ENCODE assay signal across 8 mouse cellular contexts in the genomic region with DNA sequence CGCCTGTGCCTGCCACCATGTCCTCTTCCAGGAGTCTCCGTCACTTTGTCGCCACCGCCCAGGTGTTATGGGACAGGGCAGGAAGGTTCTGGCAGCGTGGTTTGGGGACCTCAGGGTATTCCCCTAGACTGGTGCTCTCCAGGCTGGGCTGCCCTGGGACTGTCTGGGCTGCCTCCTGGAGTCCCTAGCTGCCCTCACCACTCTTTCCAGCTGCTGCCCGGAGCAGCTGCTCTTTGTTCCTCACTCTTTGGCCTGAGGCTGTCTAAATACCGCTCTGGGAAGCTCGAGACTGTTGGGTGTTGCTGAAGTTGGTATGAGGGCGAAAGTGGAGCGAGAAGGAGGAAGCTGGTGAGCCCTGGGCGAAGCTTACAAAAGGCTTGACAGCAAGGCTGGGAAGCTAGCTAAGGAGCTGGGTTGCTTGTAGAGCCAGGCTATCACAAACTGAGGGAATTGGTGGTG. TPM values are rescaled to one million over a fixed set of nuclear protein-coding genes. Genes with fewer than 3 reads are reported as not detected.
DNase-seq lines count a peak whose midpoint lies in the region; ATAC-seq lines count a peak whose summit lies in the region.

No protein-coding gene starts in this region.

- H3K4me1 ChIP-seq in embryonic facial prominence, embryonic 14.5 days (ENCODE audit: control insufficient read depth, insufficient read depth, low read length): peaks cover 16% of the 10 kb centered on the region
- peaks cover 29% of the 10 kb centered on the region for H3K4me1 ChIP-seq in limb, embryonic 13.5 days
- H3K4me1 ChIP-seq in midbrain, embryonic 12.5 days: peaks cover 22% of the 10 kb centered on the region

- peak overlapping the region; percentile 97 for H3K4me2 ChIP-seq in embryonic facial prominence, embryonic 14.5 days (ENCODE audit: low read depth, low read length)
- H3K4me2 ChIP-seq in limb, embryonic 13.5 days (replicated peaks): peak overlapping the region; percentile 96
- peak overlapping the region; percentile 74 for H3K4me2 ChIP-seq in midbrain, embryonic 12.5 days (replicated peaks)

- peak; percentile 63; the same call in 1 of the 2 replicates for ATAC-seq in embryonic facial prominence, embryonic 14.5 days (ENCODE audit: low read depth)
- peak; percentile 14 to 40 for ATAC-seq in hematopoietic stem cell, adult 5-6 weeks (replicated peaks in 1 of 2; ENCODE audit: insufficient read depth in 1 of 2, low FRiP score in 2 of 2, low TSS enrichment in 1 of 2, low read depth in 1 of 2, poor library complexity in 2 of 2, severe bottlenecking in 2 of 2)
- ATAC-seq in limb, embryonic 13.5 days (ENCODE audit: low FRiP score, low read depth): peak; percentile 79
- peak; percentile 57 for ATAC-seq in midbrain, embryonic 12.5 days (ENCODE audit: low FRiP score, low read depth)

- no peaks in the 10 kb centered on the region for H3K36me3 ChIP-seq in embryonic facial prominence, embryonic 14.5 days (ENCODE audit: control insufficient read depth, insufficient read depth, low read length)
- H3K36me3 ChIP-seq in limb, embryonic 13.5 days: no peaks in the 10 kb centered on the region
- H3K36me3 ChIP-seq in midbrain, embryonic 12.5 days: peaks cover 13% of the 10 kb centered on the region; the same call in 1 of the 2 replicates

- H3K9me3 ChIP-seq in embryonic facial prominence, embryonic 14.5 days (ENCODE audit: control insufficient read depth, low read length): no peaks in the 10 kb centered on the region
- no peaks in the 10 kb centered on the region for H3K9me3 ChIP-seq in limb, embryonic 13.5 days
- no peaks in the 10 kb centered on the region for H3K9me3 ChIP-seq in midbrain, embryonic 12.5 days

- peak; percentile 51 for DNase-seq in adrenal gland, postnatal 14 days
- no peak for DNase-seq in adrenal gland, adult 8-10 months
- DNase-seq in embryonic facial prominence, embryonic 14.5 days (ENCODE audit: low spot score): peak; percentile 65
- no peak for DNase-seq in adipocyte (ENCODE audit: low spot score)
- DNase-seq in cerebellum, adult 9-10 months: no peak

- H3K9ac ChIP-seq in embryonic facial prominence, embryonic 14.5 days (ENCODE audit: low read depth, low read length): peak overlapping the region; percentile 75
- H3K9ac ChIP-seq in limb, embryonic 13.5 days: peak overlapping the region; percentile 82
- H3K9ac ChIP-seq in midbrain, embryonic 12.5 days (replicated peaks): peak overlapping the region; percentile 47; the same call in 1 of the 2 replicates

- H3K27me3 ChIP-seq in embryonic facial prominence, embryonic 14.5 days (replicated peaks; ENCODE audit: control insufficient read depth, insufficient read depth, low read length): no peaks in the 10 kb centered on the region
- peaks cover 3% of the 10 kb centered on the region; the same call in 1 of the 2 replicates for H3K27me3 ChIP-seq in limb, embryonic 13.5 days
- no peaks in the 10 kb centered on the region; the same call in 1 of the 2 replicates for H3K27me3 ChIP-seq in midbrain, embryonic 12.5 days

- 17% methylated on average over 11 of the region's 11 CpGs for WGBS in embryonic facial prominence, embryonic 14.5 days
- WGBS in limb, embryonic 13.5 days: 13% methylated on average over 11 of the region's 11 CpGs
- 46% methylated on average over 11 of the region's 11 CpGs for WGBS in midbrain, embryonic 12.5 days

- H3K27ac ChIP-seq in embryonic facial prominence, embryonic 14.5 days (replicated peaks; ENCODE audit: low read depth, low read length): peak overlapping the region; percentile 52; the same call in 1 of the 2 replicates
- H3K27ac ChIP-seq in limb, embryonic 13.5 days: peak overlapping the region; percentile 63; the same call in 1 of the 2 replicates
- no peak overlapping the region for H3K27ac ChIP-seq in midbrain, embryonic 12.5 days (replicated peaks)

- H3K4me3 ChIP-seq in embryonic facial prominence, embryonic 14.5 days (ENCODE audit: low read depth, low read length): peak overlapping the region; percentile 58
- H3K4me3 ChIP-seq in limb, embryonic 13.5 days: peak overlapping the region; percentile 59
- peak overlapping the region; percentile 38 for H3K4me3 ChIP-seq in midbrain, embryonic 12.5 days

RNA-seq across cellular contexts. Expression of a gene that starts 32.7 kb away (rescaled TPM):
- 85.6 and 87.9 TPM in 2 replicates for total RNA-seq in adrenal gland, postnatal 14 days (2021)
- total RNA-seq in adrenal gland, adult 8-10 months (2022): 100 to 1,000 TPM; 129 to 144 (median 136) TPM
- 14.9 and 16.7 TPM in 2 replicates for polyA plus RNA-seq in embryonic facial prominence, embryonic 14.5 days (2014; fragmentation: Nextera tagmentation; extraction: Ambion mirVana)
- 23.8 and 25.3 TPM in 2 replicates for total RNA-seq in hematopoietic stem cell, adult 5-6 weeks (2017)
- 16.2 and 17.0 TPM in 2 replicates for polyA plus RNA-seq in limb, embryonic 13.5 days (2015; fragmentation: Nextera tagmentation; extraction: Ambion mirVana)
- 34.7 and 35.7 TPM in 2 replicates for polyA plus RNA-seq in midbrain, embryonic 12.5 days (2016; fragmentation: Nextera tagmentation; extraction: Ambion mirVana)

Comparison
In these comparisons a context has a peak if more than half of its experiments do, and no peak if none do; other contexts are left out.
1. DNase-seq: peak in adrenal gland, postnatal 14 days (single experiment) and embryonic facial prominence, embryonic 14.5 days (single experiment); none in adrenal gland, adult 8-10 months (single experiment), adipocyte (single experiment) and cerebellum, adult 9-10 months (single experiment).
2. ATAC-seq: peak in every context shown above with its lines; median percentile 79 in limb, embryonic 13.5 days; 63 in embryonic facial prominence, embryonic 14.5 days; 57 in midbrain, embryonic 12.5 days; 27 in hematopoietic stem cell, adult 5-6 weeks.
3. Peak in every context shown above with its lines, with median percentiles within 50 percentile points of each other: H3K4me2 ChIP-seq, H3K4me3 ChIP-seq and H3K9ac ChIP-seq.